Mouse (Mus musculus) MEL (cell line): Measurements from ENCODE around the gene Gfy.

Source experiments
- CHD1 ChIP-seq: IDR thresholded peaks from 2 replicates; pipeline ENCODE4 v1.6.1; 2012; ENCODE audit warnings: low read depth, mild to moderate bottlenecking, inconsistent platforms, low read length, improper control_type of control experiment
- CTCF ChIP-seq, 3 experiments: IDR thresholded peaks in 2 of 3; conservative IDR thresholded peaks in 1 of 3; 2 replicates each; pipeline ENCODE4 v1.5.1; 2011 to 2012; ENCODE audit warnings: low read length in 3 of 3, low read depth in 2 of 3, mild to moderate bottlenecking in 2 of 3, improper control_type of control experiment in 1 of 3, inconsistent platforms in 1 of 3, mixed read lengths in 1 of 3, moderate library complexity in 1 of 3; ENCODE audit not compliant: control insufficient read depth in 1 of 3, insufficient read depth in 1 of 3, poor library complexity in 1 of 3, severe bottlenecking in 1 of 3
- E2F4 ChIP-seq: IDR thresholded peaks from 2 replicates; pipeline ENCODE4 v1.6.1; 2011; ENCODE audit warnings: low read depth, low read length, improper control_type of control experiment, borderline replicate concordance
- GATA1 ChIP-seq: IDR thresholded peaks from 2 replicates; pipeline ENCODE4 v1.6.1; 2011; ENCODE audit warnings: low read depth, low read length, improper control_type of control experiment
- MAFK ChIP-seq: IDR thresholded peaks from 2 replicates; pipeline ENCODE4 v1.6.1; 2011; ENCODE audit warnings: low read depth, mild to moderate bottlenecking, low read length, improper control_type of control experiment, borderline replicate concordance
- MEF2A ChIP-seq: IDR thresholded peaks from 2 replicates; pipeline ENCODE4 v1.6.1; 2014; ENCODE audit warnings: low read depth, mild to moderate bottlenecking, inconsistent platforms, low read length, improper control_type of control experiment; ENCODE audit not compliant: poor library complexity, insufficient replicate concordance, severe bottlenecking; ENCODE audit errors: extremely low read depth
- POLR2A ChIP-seq, 2 experiments: IDR thresholded peaks; 2 replicates each; pipeline ENCODE4 v1.6.1; 2011 to 2012; ENCODE audit warnings: low read length in 2 of 2, mild to moderate bottlenecking in 2 of 2, control low read depth in 1 of 2, improper control_type of control experiment in 1 of 2, low read depth in 1 of 2, moderate library complexity in 1 of 2; ENCODE audit not compliant: control insufficient read depth in 1 of 2, insufficient read depth in 1 of 2, poor library complexity in 1 of 2

DNA sequence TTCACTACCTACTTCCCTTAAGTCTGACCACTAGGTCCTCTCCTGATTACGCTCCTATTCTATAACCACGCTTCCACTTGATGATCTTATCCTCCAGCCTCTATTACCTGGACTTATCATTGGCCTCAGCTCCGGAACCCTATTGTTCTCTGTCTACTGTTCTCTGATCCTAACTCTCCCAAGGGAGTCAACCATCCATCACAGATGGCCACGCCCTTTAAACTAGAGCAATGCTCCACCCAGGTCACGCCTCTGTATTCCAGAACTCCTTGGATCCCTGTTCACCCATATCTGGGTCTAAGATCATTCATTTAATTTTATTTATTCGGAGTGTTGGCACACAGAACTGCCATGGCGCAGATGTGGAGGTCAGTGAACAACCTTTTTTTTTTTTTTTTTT is 33.0 kb upstream of the Gfy start:
- TF ChIP-seq E2F4 (no peak), CTCF (IDR thresholded peaks at IDR 0.05 in 2 of 3, conservative IDR thresholded peaks at IDR 0.05 in 1 of 3; ENCODE audit: control insufficient read depth in 1 of 3, insufficient read depth in 1 of 3, low read depth in 2 of 3, low read length in 3 of 3, poor library complexity in 1 of 3, severe bottlenecking in 1 of 3) (no peak), GATA1 (no peak), MAFK (no peak), MEF2A (no peak), POLR2A (IDR thresholded peaks at IDR 0.05; ENCODE audit: control insufficient read depth in 1 of 2, insufficient read depth in 1 of 2, low read depth in 1 of 2, low read length in 2 of 2, poor library complexity in 1 of 2) (no peak), CHD1 (no peak)
